Mouse (Mus musculus) limb, embryonic 15.5 days (tissue): ENCODE data around the gene Snrpa. TPM values are rescaled to one million over a fixed set of nuclear protein-coding genes. Genes with fewer than 3 reads are reported as not detected.

Experiments
- ATAC-seq: fragments of 200-750 bp; cut with Nextera tagmentation; 2 replicates; pipeline ENCODE4 v1.8.0; 2017; ENCODE audit warnings: low read depth, moderate TSS enrichment; ENCODE audit not compliant: insufficient number of reproducible peaks, low FRiP score, low TSS enrichment
- H3K27ac ChIP-seq: fragments of 300-500 bp; sonication (generic); 2 replicates; pipeline ENCODE4 v1.5.1; 2015; ENCODE audit warnings: moderate library complexity, mild to moderate bottlenecking, inconsistent platforms
- H3K27me3 ChIP-seq: fragments of 300-500 bp; sonication (generic); 2 replicates; pipeline ENCODE4 v1.6.1; 2015; ENCODE audit warnings: inconsistent platforms
- H3K36me3 ChIP-seq: fragments of 300-500 bp; sonication (generic); 2 replicates; pipeline ENCODE4 v1.6.1; 2015; ENCODE audit warnings: inconsistent platforms
- H3K4me1 ChIP-seq: fragments of 300-500 bp; sonication (generic); 2 replicates; pipeline ENCODE4 v1.6.1; 2015; ENCODE audit warnings: inconsistent platforms
- H3K4me2 ChIP-seq: fragments of 300-500 bp; sonication (generic); 2 replicates; pipeline ENCODE4 v1.6.1; 2015; ENCODE audit warnings: mild to moderate bottlenecking, inconsistent platforms
- H3K4me3 ChIP-seq: fragments of 300-500 bp; sonication (generic); 2 replicates; pipeline ENCODE4 v1.5.1; 2015; ENCODE audit warnings: mild to moderate bottlenecking, inconsistent platforms
- H3K9ac ChIP-seq: fragments of 300-500 bp; sonication (generic); 2 replicates; pipeline ENCODE4 v1.6.1; 2015; ENCODE audit warnings: inconsistent platforms
- H3K9me3 ChIP-seq: fragments of 300-500 bp; sonication (generic); 2 replicates; pipeline ENCODE4 v1.6.1; 2016; ENCODE audit warnings: inconsistent platforms
- WGBS: fragments of 180-500 bp; shearing (Covaris S2); methylation state at CpG from one replicate; pipeline ENCODE4 v1.1.7; 2015; 5-methylcytosine and 5-hydroxymethylcytosine counted together
- polyA plus RNA-seq: library from polyadenylated mRNA; unstranded; fragments of >200 nt; fragmentation: Nextera tagmentation; extraction: Ambion mirVana; gene quantifications from 2 replicates; pipeline ENCODE4 v1.2.1, GENCODE M21; 2015

Snrpa gene
- polyA plus RNA-seq, 1 experiment from 2014 or later = 215 TPM

DNA sequence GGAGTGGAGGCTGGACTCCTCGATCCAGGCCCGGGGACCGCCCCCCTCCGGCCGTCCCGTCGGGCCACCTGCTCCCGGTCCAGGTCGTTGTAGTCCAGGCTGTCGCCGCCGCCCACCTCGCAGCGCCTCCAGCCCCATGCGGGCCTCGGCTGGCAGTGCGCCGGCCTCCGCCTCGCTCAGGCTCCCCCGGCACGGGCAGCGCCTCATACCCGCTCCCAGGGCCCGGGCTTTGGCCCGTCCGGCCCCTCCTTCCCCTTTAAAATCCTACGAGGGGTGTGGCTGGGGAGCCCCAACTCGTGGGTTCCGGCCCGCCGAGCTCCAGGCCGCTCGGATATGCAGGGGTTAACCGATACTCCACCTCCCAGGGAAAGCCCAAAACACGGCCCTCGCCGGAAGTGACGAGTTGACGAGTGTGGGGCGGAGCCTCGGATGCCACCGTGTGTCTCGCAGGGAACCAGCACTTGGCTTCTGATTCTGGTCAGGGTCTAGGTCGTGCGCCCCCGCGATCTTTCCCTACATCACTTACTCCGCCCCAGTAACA lies 32.3 kb upstream of the Snrpa start, which contains the start of gene Itpkc:
Gene Itpkc, minus strand, starts transcription at position 381 of the 541 bp plus-strand sequence.
- Histone ChIP-seq H3K9ac (peak within 1 kb of the TSS; percentile 81), H3K36me3 (no peaks in the 10 kb centered on the region), H3K9me3 (no peaks in the 10 kb centered on the region), H3K4me1 (peaks cover 59% of the 10 kb centered on the region), H3K4me3 (peak within 1 kb of the TSS; percentile 96), H3K4me2 (peak within 1 kb of the TSS; percentile 62), H3K27ac (peak within 1 kb of the TSS; percentile 94), H3K27me3 (no peaks in the 10 kb centered on the region)
- peak; percentile 82 for ATAC-seq
- WGBS = under 1% methylated on average over 49 of the region's 49 CpGs

DNA sequence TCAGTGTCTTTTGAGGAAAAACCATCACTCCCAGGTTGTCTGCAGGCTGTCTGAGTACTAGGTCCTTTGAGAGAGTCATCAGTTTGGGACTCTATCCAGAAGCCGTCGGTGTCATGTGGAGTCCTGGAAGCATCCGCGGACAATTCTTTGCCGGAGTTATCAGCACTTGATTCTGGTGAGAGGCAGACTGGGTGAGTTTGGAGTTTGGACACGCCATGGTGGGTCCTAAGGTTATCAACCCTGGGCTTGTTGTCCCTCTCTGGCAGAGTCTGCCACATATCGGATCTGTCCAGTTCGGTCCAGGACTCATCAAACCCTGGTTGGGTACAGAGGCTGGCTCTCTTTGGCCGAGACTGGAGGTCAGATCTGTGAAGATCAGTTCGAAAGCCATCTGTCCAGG lies 31.6 kb upstream of the Snrpa start:
- H3K4me2 ChIP-seq = peak overlapping the region; percentile 62
- peak overlapping the region; percentile 96 for H3K4me3 ChIP-seq
- H3K4me1 ChIP-seq = peaks cover 60% of the 10 kb centered on the region
- H3K9me3 ChIP-seq = no peaks in the 10 kb centered on the region
- no peaks in the 10 kb centered on the region for H3K27me3 ChIP-seq
- H3K9ac ChIP-seq = peak overlapping the region; percentile 81
- no peaks in the 10 kb centered on the region; the same call in 1 of the 2 replicates for H3K36me3 ChIP-seq
- peak overlapping the region; percentile 94; the same call in 1 of the 2 replicates for H3K27ac ChIP-seq
- WGBS = under 1% methylated on average over 10 of the region's 10 CpGs
- no peak for ATAC-seq

DNA sequence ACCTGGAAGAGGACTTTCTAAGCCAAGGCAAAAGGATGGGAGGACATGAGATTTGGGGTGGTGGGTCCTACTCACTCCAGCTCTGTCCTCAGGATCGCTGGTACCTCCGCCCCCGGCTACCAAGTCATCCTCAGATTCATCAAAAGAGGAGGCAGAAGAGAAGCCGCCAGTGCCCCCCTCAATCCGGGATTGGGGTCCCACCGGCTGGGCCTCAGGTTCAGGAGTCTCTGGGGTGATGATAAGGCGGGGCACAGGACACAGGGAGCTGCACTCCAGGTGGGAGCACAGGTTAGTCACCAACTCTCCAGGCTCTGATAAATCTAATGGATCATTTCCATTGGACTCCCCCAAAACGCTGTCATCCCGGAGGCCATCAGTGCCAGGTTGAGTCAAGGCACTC lies 31.2 kb upstream of the Snrpa start:
- Histone ChIP-seq H3K4me2 (peak overlapping the region; percentile 62), H3K27me3 (no peaks in the 10 kb centered on the region), H3K27ac (no peak overlapping the region), H3K4me1 (peaks cover 56% of the 10 kb centered on the region), H3K9ac (peak overlapping the region; percentile 81), H3K36me3 (no peaks in the 10 kb centered on the region; the same call in 1 of the 2 replicates), H3K4me3 (peak overlapping the region; percentile 96), H3K9me3 (no peaks in the 10 kb centered on the region)
- WGBS = 30% methylated on average over 9 of the region's 9 CpGs
- no peak for ATAC-seq

DNA sequence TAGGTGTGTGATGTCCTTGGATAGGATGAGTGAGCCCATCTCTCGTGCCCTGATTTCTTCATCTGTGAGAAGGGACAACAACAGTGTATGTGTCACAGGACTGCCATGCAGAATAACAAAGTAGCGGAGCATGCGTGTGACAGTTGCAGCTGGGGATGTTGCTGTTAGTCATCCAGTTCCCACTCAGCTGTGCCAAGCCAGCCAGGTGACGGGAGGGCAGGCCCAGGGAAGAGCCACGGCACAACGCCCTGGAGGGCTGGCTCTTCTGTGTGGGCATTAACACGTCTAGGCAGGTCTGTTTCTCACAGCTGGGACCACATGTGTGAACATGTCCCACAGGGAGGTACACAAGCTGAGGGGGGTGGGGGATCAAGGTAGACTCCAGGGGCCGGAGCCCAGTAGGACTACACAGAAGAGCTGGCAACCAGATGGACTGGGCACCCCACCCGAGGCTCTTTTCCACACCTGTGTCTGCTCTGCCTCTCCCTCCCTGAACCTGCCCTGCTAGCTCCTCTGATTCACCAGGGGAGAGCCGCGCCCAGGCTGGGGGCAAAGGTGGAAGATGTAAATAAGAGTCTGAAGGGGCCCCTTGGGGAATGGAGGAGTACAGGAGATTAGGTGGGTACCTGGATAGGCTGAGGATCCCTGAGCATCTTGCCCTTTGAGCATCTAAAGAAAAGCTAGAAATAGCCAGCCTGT lies 29.0 kb upstream of the Snrpa start:
- Histone ChIP-seq H3K4me1 (peaks cover 49% of the 10 kb centered on the region), H3K27ac (peak overlapping the region; percentile 50), H3K27me3 (no peaks in the 10 kb centered on the region), H3K4me3 (peak overlapping the region; percentile 96), H3K4me2 (peak overlapping the region; percentile 62), H3K36me3 (peaks cover 5% of the 10 kb centered on the region), H3K9me3 (no peaks in the 10 kb centered on the region), H3K9ac (peak overlapping the region; percentile 11; the same call in 1 of the 2 replicates)
- ATAC-seq = no peak
- 52% methylated on average over 11 of the region's 11 CpGs for WGBS

DNA sequence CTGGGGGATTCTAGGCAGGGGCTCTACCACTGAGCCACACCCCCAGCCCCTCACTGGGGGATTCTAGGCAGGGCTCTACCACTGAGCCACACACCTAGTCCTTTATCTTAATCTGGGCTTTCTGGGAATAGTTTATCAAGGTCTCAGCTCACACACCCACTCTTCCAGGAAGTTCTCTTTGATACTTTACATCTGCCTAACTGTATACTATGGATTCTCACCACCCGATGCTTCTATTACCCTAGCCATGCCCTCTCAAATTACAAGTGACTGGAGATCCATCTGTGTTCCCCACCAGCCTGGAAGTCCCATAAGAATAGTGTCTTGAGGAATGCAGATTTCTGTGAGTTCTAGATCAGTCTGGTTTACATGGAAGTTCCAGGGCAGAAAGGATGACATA lies 26.5 kb upstream of the Snrpa start:
- Histone ChIP-seq H3K4me2 (no peak overlapping the region), H3K4me3 (no peak overlapping the region), H3K9me3 (no peaks in the 10 kb centered on the region), H3K27ac (no peak overlapping the region), H3K9ac (no peak overlapping the region), H3K36me3 (peaks cover 27% of the 10 kb centered on the region), H3K27me3 (no peaks in the 10 kb centered on the region), H3K4me1 (peaks cover 44% of the 10 kb centered on the region)
- 69% methylated on average over 1 of the region's 1 CpGs for WGBS
- no peak for ATAC-seq

DNA sequence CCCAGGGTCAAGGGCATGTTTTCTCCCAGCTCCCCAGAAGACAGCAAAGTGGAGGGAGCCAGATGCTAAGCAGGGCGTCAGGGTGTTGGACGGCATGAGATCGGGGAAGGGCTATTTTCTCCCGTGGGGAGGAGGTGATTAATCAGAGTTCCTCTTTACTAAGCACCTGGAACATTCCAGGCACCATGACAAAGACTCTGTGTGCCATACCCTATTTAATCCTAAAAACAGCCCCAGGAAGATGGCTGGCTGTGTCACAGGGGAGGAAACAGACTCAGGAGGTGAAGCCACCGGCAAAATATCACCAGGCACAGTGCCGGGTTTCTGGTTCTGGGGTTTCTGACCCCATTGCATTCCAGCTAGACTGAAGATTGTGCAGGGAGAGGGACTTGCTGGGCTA lies 25.9 kb upstream of the Snrpa start:
- H3K27ac ChIP-seq = no peak overlapping the region
- no peaks in the 10 kb centered on the region for H3K9me3 ChIP-seq
- H3K4me2 ChIP-seq = no peak overlapping the region
- WGBS = 67% methylated on average over 6 of the region's 6 CpGs
- peaks cover 38% of the 10 kb centered on the region for H3K4me1 ChIP-seq
- H3K36me3 ChIP-seq = peaks cover 32% of the 10 kb centered on the region
- no peak for ATAC-seq
- no peak overlapping the region for H3K9ac ChIP-seq
- H3K4me3 ChIP-seq = no peak overlapping the region
- H3K27me3 ChIP-seq = no peaks in the 10 kb centered on the region

DNA sequence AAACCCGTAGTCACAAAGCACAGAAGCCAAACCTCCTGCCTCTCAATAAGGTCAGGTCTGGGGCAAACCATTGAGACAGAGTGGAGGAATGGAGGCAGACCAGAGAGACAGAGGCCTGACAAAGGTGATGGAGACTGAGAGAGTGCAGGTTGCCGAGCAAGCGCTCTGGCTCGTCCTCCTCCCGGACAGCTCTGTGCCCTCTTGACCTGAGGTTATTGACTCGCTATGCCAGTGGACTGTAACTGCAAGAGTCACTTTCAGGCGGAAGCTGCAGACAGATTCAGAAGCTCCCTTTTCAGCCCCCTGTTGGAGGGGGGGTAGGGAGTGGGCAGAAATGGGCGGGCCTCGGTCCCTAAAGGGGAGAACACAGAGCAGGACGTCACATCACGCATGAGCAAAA lies 23.9 kb upstream of the Snrpa start:
- peaks cover 18% of the 10 kb centered on the region for H3K4me1 ChIP-seq
- no peaks in the 10 kb centered on the region for H3K27me3 ChIP-seq
- H3K4me2 ChIP-seq = no peak overlapping the region
- H3K9ac ChIP-seq = no peak overlapping the region
- peaks cover 50% of the 10 kb centered on the region for H3K36me3 ChIP-seq
- H3K9me3 ChIP-seq = no peaks in the 10 kb centered on the region
- WGBS = 76% methylated on average over 11 of the region's 11 CpGs
- H3K27ac ChIP-seq = no peak overlapping the region
- H3K4me3 ChIP-seq = no peak overlapping the region
- no peak for ATAC-seq

DNA sequence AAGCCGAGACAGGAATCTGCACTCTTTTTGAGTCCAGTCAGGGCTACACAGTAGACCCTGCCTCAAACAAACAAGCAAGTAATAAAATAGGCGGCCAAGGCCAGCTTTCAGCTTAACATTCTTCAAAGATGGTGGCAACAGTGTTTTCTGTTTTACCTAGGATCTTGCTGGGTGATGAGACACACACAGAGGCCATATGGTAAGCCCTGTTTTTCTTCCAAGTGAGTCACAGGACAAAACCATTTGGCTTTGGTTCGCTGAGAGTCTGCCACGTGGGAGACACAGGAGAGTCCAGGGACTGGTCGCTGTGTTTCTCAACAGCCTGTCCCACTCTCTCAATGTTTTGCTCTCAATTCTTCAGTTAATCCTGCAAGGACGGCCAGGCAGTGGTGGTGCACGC lies 22.5 kb upstream of the Snrpa start:
- Histone ChIP-seq H3K27me3 (no peaks in the 10 kb centered on the region), H3K4me1 (0 out of 2 replicates have a peak, but pooled peaks cover 5% of the 10 kb centered on the region), H3K36me3 (peaks cover 60% of the 10 kb centered on the region), H3K4me3 (no peak overlapping the region), H3K27ac (no peak overlapping the region), H3K4me2 (no peak overlapping the region), H3K9ac (no peak overlapping the region), H3K9me3 (no peaks in the 10 kb centered on the region)
- 81% methylated on average over 7 of the region's 7 CpGs for WGBS
- ATAC-seq = no peak

DNA sequence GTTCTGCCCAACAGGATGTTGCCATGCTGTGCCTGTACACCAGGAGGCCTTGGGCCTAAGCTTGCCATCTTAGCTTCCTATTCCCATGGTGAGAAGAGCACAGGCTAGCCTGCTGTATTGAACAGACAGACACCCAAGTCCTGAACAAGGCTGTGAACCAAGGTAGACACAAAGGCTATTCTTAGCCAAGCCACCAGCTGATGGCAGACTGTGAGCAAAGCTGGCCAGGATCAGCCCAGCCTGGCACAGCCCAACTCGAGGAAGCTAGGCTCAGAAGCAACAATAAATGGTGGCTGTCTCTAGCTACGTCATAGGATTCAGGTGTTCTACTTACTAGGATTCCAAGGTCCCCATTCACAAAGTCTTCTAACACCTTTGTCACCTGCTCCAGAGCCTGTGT lies 16.6 kb upstream of the Snrpa start:
- Histone ChIP-seq H3K36me3 (peaks cover 85% of the 10 kb centered on the region), H3K4me3 (no peak overlapping the region), H3K4me2 (no peak overlapping the region), H3K9me3 (no peaks in the 10 kb centered on the region), H3K27me3 (no peaks in the 10 kb centered on the region), H3K9ac (no peak overlapping the region), H3K27ac (no peak overlapping the region), H3K4me1 (no peaks in the 10 kb centered on the region)
- ATAC-seq = no peak
- WGBS = 86% methylated on average over 2 of the region's 2 CpGs

DNA sequence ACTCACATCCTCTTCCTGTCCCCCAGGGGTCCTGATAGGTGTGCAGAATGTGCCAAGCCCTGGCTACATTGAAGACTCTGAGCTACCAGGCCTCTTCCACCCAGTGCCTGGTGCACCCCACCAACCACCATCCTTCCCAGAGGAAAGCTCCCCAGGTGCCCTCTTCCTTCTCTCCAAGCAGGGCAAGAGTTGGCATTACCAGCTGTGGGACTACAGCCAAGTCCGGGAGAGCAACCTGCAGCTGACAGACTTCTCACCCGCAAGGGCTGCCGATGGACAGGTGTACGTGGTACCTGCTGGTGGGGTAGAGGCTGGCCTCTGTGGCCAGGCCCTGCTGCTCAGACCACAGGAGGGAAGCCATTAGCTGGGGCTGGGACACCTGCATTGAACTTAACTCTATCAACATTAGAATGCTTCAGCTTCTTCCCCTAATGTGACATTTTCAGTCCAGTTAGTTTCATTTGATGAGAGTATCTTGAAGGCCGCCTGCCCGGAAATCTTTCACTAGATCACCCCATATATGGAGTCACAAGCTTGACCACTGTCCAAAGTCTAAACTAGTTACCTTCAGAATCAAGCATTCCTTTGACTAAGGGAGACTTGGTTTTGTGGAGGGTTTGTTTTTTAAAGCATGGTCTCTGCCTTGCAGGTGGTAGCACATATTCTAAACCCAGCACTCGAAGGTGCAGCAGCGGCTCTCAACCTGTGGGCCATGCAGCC lies 7.8 kb upstream of the Snrpa start:
- Histone ChIP-seq H3K4me3 (no peak overlapping the region), H3K36me3 (peaks cover 57% of the 10 kb centered on the region), H3K27me3 (no peaks in the 10 kb centered on the region), H3K9ac (no peak overlapping the region), H3K4me1 (no peaks in the 10 kb centered on the region), H3K4me2 (no peak overlapping the region), H3K9me3 (no peaks in the 10 kb centered on the region), H3K27ac (no peak overlapping the region)
- no peak for ATAC-seq
- 92% methylated on average over 8 of the region's 8 CpGs for WGBS

DNA sequence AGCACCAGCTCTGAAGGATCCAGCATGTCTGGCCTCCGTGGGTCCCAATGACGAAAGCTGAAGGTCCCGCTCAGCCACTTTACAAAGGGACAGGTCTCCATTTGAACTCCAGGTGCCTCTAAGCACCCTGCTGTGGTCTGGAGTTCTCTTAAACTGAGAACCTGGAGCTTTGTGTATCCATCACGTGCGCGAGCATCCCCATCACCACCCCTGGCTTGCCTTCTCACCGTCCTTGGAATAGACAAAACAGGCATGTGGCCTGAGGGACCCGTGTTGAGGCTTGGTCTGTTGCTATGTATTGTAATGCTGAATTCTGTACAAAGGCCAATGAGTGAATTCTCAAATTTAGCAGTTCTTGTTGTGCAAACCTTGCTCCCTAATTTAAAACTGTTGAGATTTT lies 2.7 kb upstream of the Snrpa start:
- Histone ChIP-seq H3K27me3 (no peaks in the 10 kb centered on the region), H3K4me1 (peaks cover 17% of the 10 kb centered on the region), H3K36me3 (peaks cover 27% of the 10 kb centered on the region), H3K9ac (no peak overlapping the region), H3K4me2 (no peak overlapping the region), H3K27ac (no peak overlapping the region), H3K9me3 (no peaks in the 10 kb centered on the region), H3K4me3 (no peak overlapping the region)
- WGBS = 95% methylated on average over 8 of the region's 8 CpGs
- no peak for ATAC-seq

DNA sequence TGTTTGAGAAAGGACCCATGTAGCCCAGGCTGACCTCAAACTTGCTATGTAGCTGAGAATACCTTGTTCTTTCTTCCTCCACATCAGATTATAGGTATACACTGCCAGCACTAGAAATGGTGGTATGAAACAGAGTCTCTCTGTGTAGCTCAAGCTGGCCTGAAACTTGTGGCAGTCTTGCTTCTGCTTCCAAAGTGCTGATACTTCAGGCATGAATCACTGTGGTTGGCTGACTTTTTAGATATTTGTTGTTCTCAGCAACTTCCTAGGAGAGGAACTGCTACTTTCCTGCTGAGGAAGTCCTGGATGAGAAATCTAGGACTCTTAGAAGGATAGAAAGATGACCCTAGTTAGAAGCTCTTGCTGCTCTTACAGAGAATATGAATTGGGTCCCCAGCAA lies 2.3 kb upstream of the Snrpa start:
- ATAC-seq = no peak

More for the DNA sequence above, 2.3 kb upstream of the Snrpa start:
- Histone ChIP-seq H3K9ac (no peak overlapping the region), H3K4me2 (no peak overlapping the region), H3K36me3 (peaks cover 28% of the 10 kb centered on the region), H3K4me1 (peaks cover 19% of the 10 kb centered on the region), H3K27ac (no peak overlapping the region), H3K27me3 (no peaks in the 10 kb centered on the region), H3K4me3 (no peak overlapping the region), H3K9me3 (no peaks in the 10 kb centered on the region)
